Mouse (Mus musculus) inflammation-experienced regulatory T-cells (primary cell): ENCODE measurements around the gene Prl4a1. TPM values are rescaled to one million over a fixed set of nuclear protein-coding genes. Genes with fewer than 3 reads are reported as not detected.

Experiments used
- polyA plus RNA-seq, 2 experiments: library from polyadenylated mRNA; unstranded; fragments of 100-300 nt; shearing (Covaris generic); gene quantifications; one replicate each; pipeline ENCODE4 v1.2.1; 2017

Prl4a1 gene
- not detected for polyA plus RNA-seq

GRCm38 (mm10) chr13:28015912-28016311 is at the start of gene Prl4a1:
TSS of gene Prl4a1 (plus strand) at chr13:28016212.

Other genes starting within 250 kb of the Prl4a1 start
- gene Prl7c1, start 235.4 kb upstream of the Prl4a1 start, polyA plus RNA-seq = not detected
- gene Prl2a1, start 214.6 kb upstream of the Prl4a1 start, polyA plus RNA-seq = not detected
- 1 to 10 TPM in 1 of 2 experiments, not detected in 1; 1.3 TPM for gene Prl2c1, start 166.9 kb upstream of the Prl4a1 start, polyA plus RNA-seq
- gene Prl5a1, start 126.3 kb downstream of the Prl4a1 start, polyA plus RNA-seq = not detected
- gene Gm11361, start 241.3 kb downstream of the Prl4a1 start, polyA plus RNA-seq = 1 to 10 TPM in 1 of 2 experiments, under 1 TPM in 1; 0.70 to 1.1 TPM